Mouse (Mus musculus): ENCODE measurements at regions not wholly inside any gene's neighbourhood (a gene's known extent, or its start where the extent isn't known, plus 50 kb on each side); places are given as distances from the start of the nearest gene placed in this dataset.

- no peak for TF ChIP-seq CTCF (IDR thresholded peaks at IDR 0.05)
- Histone ChIP-seq H3K4me3 (no peak overlapping the region), H3K27ac (no peak overlapping the region)
- DNase-seq (ENCODE audit: extremely low spot score in 1 of 2, low spot score in 2 of 2), result no peak
- intact Hi-C loops (cut with DNase I), result no loop called here
These were observed 608.9 kb upstream of the Map3k7 start for GRCm38 (mm10) chr4:31354953-31355352.

GRCm38 (mm10) chr4:31366172-31366571, 597.7 kb upstream of the Map3k7 start:
- no peak for DNase-seq (ENCODE audit: extremely low spot score in 1 of 2, low spot score in 2 of 2)
- TF ChIP-seq CTCF (IDR thresholded peaks at IDR 0.05), result no peak
- Histone ChIP-seq H3K27ac (no peak overlapping the region), H3K4me3 (no peak overlapping the region)
- intact Hi-C loops (cut with DNase I), result no loop called here

- Histone ChIP-seq H3K27ac (no peak overlapping the region), H3K4me3 (no peak overlapping the region)
- TF ChIP-seq CTCF (IDR thresholded peaks at IDR 0.05), result no peak
- no peak for DNase-seq (ENCODE audit: extremely low spot score in 1 of 2, low spot score in 2 of 2)
- intact Hi-C loops (cut with DNase I), result no loop called here
These were observed 596.9 kb upstream of the Map3k7 start for GRCm38 (mm10) chr4:31367031-31367430.

GRCm38 (mm10) chr4:31370062-31370461, 593.8 kb upstream of the Map3k7 start:
- Histone ChIP-seq H3K27ac (no peak overlapping the region), H3K4me3 (no peak overlapping the region)
- intact Hi-C loops (cut with DNase I), result no loop called here
- DNase-seq (ENCODE audit: extremely low spot score in 1 of 2, low spot score in 2 of 2), result no peak
- no peak for TF ChIP-seq CTCF (IDR thresholded peaks at IDR 0.05)

- TF ChIP-seq CTCF (IDR thresholded peaks at IDR 0.05), result no peak
- DNase-seq (ENCODE audit: extremely low spot score in 1 of 2, low spot score in 2 of 2), result no peak
- Histone ChIP-seq H3K4me3 (no peak overlapping the region), H3K27ac (no peak overlapping the region)
- intact Hi-C loops (cut with DNase I), result no loop called here
These were observed 582.6 kb upstream of the Map3k7 start for GRCm38 (mm10) chr4:31381069-31381969.

DNA sequence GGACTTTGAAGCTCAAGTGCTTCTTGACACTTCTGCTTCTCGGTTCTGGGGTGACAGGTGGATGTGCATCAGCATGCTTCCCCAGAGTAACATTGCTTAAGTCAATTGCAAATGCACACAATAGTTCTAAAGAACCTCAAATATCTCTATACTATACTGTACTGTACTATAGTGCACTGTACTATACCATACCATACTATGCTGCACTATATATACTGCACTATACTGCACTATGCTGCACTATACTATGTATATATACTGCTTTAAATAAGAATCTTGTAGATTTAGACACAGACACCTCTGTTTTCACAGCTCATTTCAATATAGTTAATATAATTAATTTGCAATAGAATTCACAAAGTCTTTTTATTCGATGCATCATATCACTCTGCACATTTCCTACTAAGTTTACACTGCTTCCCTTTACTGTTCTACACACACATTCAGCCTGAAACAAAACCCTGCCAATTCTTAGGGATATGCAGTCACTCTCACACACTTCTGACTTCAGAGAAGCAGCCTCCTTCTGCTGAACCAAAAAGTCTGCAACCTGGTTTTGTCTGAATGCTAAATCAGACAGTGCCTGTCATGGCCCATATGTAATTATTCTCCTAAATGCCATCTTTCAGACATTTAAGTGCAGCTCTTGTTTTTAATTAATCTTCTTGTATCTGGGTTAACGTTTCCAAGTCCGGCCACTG, 570.8 kb upstream of the Map3k7 start:
- no peak for TF ChIP-seq CTCF (IDR thresholded peaks at IDR 0.05)
- no peak overlapping the region for H3K27ac ChIP-seq

GRCm38 (mm10) chr4:31395538-31395937, 568.4 kb upstream of the Map3k7 start:
- H3K27ac ChIP-seq, result no peak overlapping the region
- no peak for DNase-seq (ENCODE audit: extremely low spot score in 1 of 2, low spot score in 2 of 2)
- H3K4me3 ChIP-seq, result no peak overlapping the region
- TF ChIP-seq CTCF (IDR thresholded peaks at IDR 0.05), result no peak
- intact Hi-C loops (cut with DNase I), result no loop called here

More for the DNA sequence above, 570.8 kb upstream of the Map3k7 start:
- no peak for DNase-seq (ENCODE audit: extremely low spot score in 1 of 2, low spot score in 2 of 2)
- intact Hi-C loops (cut with DNase I), result no loop called here
- no peak overlapping the region for H3K4me3 ChIP-seq

DNA sequence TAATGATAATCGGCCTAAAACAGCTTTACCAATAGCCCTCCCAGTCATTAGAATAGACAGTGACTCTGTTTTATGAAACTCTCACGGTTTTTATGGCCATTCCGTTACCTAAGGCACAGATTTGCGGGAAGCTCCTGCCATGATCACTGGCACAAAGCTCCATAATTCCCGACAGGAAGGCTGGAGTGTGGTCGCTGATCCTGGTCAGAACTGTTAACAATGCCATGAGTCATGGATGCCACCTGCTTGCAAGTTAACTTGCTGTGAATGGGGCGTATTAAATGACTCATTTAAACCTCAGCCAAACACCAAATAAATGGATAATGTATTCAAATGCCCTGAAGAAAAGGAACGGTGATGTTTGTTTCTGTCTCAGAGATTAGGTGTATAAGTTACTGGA, 559.9 kb upstream of the Map3k7 start:
- H3K27ac ChIP-seq, result no peak overlapping the region
- intact Hi-C loops (cut with DNase I), result no loop called here
- DNase-seq (ENCODE audit: extremely low spot score in 1 of 2, low spot score in 2 of 2), result no peak
- no peak overlapping the region for H3K4me3 ChIP-seq
- TF ChIP-seq CTCF (IDR thresholded peaks at IDR 0.05), result no peak

DNA sequence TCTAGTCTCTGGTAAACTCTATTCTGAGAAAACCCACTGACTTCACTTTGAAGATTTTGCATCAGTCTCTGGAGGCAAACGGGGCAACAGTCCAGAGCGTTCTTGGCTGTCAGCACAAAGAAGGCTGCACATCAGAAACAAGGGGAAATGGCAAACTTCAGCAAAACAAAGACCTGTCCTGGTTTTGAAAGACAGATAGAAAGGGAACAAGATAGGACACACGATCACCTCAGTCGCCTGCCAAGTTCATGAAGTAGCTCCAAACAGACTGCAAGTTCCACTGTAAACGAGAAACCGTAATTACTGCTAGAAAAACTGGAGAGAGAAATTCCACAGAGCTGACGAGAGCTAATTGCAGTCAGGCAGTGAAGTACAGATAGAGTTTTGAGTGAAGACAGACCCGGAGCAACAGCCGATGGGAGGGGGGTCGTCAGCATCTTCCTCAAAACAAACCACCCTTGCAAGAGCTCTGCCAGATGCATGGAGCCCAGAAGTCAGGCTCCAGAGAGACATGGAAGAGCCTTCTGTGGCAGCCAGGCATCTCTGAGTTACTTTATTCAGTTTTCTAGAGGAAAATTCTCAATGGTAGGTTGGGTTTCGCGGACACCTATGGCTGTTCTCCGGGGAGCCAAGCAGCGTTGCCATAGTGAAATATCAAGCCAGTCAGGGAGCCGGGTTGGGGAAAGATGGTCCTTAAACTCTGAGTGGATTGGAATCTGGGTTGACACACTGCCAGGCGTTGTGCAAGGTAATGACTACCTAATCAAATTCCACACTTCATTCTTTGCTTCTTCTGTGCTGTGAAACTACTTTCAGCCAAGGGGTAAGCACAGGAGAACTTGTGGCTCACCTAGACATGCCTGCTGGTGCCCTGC, 558.8 kb upstream of the Map3k7 start:
- H3K4me3 ChIP-seq, result peak overlapping the region; percentile 16; the same call in 1 of the 2 replicates
- intact Hi-C loops (cut with DNase I), result no loop called here
- DNase-seq (ENCODE audit: extremely low spot score in 1 of 2, low spot score in 2 of 2), result no peak
- no peak overlapping the region for H3K27ac ChIP-seq
- no peak for TF ChIP-seq CTCF (IDR thresholded peaks at IDR 0.05)

- DNase-seq (ENCODE audit: extremely low spot score in 1 of 2, low spot score in 2 of 2), result no peak
- H3K4me3 ChIP-seq, result no peak overlapping the region
- H3K27ac ChIP-seq, result no peak overlapping the region
- TF ChIP-seq CTCF (IDR thresholded peaks at IDR 0.05), result no peak
- intact Hi-C loops (cut with DNase I), result loop anchor here (10.0 kb wide), 2 partner anchors 525 to 1945 kb away; no protein-coding TSS in a partner anchor
These were observed 553.7 kb upstream of the Map3k7 start for GRCm38 (mm10) chr4:31410157-31410556.

- intact Hi-C loops (cut with DNase I), result loop anchor here (10.0 kb wide), 2 partner anchors 523 to 1947 kb away; no protein-coding TSS in a partner anchor
- DNase-seq (ENCODE audit: extremely low spot score in 1 of 2, low spot score in 2 of 2), result no peak
- Histone ChIP-seq H3K27ac (no peak overlapping the region), H3K4me3 (no peak overlapping the region)
- no peak for TF ChIP-seq CTCF (IDR thresholded peaks at IDR 0.05)
These were observed 551.9 kb upstream of the Map3k7 start for GRCm38 (mm10) chr4:31411770-31412525.
